Mouse (Mus musculus) liver, embryonic 15.5 days (tissue): ENCODE results near the gene Smc1b. TPM values are rescaled to one million over a fixed set of nuclear protein-coding genes. Genes with fewer than 3 reads are reported as not detected.

Experiments
- ATAC-seq: fragments of 200-750 bp; cut with Nextera tagmentation; 2 replicates; pipeline ENCODE4 v1.8.0; 2017; ENCODE audit warnings: moderate number of reproducible peaks, mild to moderate bottlenecking, moderate library complexity; ENCODE audit not compliant: insufficient read depth
- H3K27ac ChIP-seq: fragments of 300-500 bp; sonication (generic); replicated peaks from 2 replicates; pipeline ENCODE4 v1.5.1; 2015; ENCODE audit warnings: mild to moderate bottlenecking, inconsistent platforms
- H3K27me3 ChIP-seq: fragments of 300-500 bp; sonication (generic); 2 replicates; pipeline ENCODE4 v1.6.1; 2015; ENCODE audit warnings: mild to moderate bottlenecking, inconsistent platforms
- H3K36me3 ChIP-seq: fragments of 300-500 bp; sonication (generic); replicated peaks from 2 replicates; pipeline ENCODE4 v1.6.1; 2015; ENCODE audit warnings: moderate library complexity, mild to moderate bottlenecking, inconsistent platforms
- H3K4me1 ChIP-seq: fragments of 300-500 bp; sonication (generic); replicated peaks from 2 replicates; pipeline ENCODE4 v1.6.1; 2015; ENCODE audit warnings: inconsistent platforms
- H3K4me2 ChIP-seq: fragments of 300-500 bp; sonication (generic); 2 replicates; pipeline ENCODE4 v1.6.1; 2015; ENCODE audit warnings: moderate library complexity, mild to moderate bottlenecking, inconsistent platforms
- H3K4me3 ChIP-seq: fragments of 300-500 bp; sonication (generic); replicated peaks from 2 replicates; pipeline ENCODE4 v1.5.1; 2015; ENCODE audit warnings: mild to moderate bottlenecking, inconsistent platforms
- H3K9ac ChIP-seq: fragments of 300-500 bp; sonication (generic); 2 replicates; pipeline ENCODE4 v1.6.1; 2015; ENCODE audit warnings: moderate library complexity, mild to moderate bottlenecking, inconsistent platforms
- H3K9me3 ChIP-seq: fragments of 300-500 bp; sonication (generic); replicated peaks from 2 replicates; pipeline ENCODE4 v1.6.1; 2016; ENCODE audit warnings: inconsistent platforms
- WGBS: fragments of 180-500 bp; shearing (Covaris S2); methylation state at CpG from one replicate; pipeline ENCODE4 v1.1.7; 2015; ENCODE audit warnings: mixed read lengths; ENCODE audit not compliant: insufficient replicate concordance; 5-methylcytosine and 5-hydroxymethylcytosine counted together
- polyA plus RNA-seq: library from polyadenylated mRNA; unstranded; fragments of >200 nt; fragmentation: Nextera tagmentation; extraction: Ambion mirVana; gene quantifications from 2 replicates; pipeline ENCODE4 v1.2.1, GENCODE M21; 2015

Gene Smc1b
- polyA plus RNA-seq, 1 experiment from 2014 or later: 0.12 TPM

DNA sequence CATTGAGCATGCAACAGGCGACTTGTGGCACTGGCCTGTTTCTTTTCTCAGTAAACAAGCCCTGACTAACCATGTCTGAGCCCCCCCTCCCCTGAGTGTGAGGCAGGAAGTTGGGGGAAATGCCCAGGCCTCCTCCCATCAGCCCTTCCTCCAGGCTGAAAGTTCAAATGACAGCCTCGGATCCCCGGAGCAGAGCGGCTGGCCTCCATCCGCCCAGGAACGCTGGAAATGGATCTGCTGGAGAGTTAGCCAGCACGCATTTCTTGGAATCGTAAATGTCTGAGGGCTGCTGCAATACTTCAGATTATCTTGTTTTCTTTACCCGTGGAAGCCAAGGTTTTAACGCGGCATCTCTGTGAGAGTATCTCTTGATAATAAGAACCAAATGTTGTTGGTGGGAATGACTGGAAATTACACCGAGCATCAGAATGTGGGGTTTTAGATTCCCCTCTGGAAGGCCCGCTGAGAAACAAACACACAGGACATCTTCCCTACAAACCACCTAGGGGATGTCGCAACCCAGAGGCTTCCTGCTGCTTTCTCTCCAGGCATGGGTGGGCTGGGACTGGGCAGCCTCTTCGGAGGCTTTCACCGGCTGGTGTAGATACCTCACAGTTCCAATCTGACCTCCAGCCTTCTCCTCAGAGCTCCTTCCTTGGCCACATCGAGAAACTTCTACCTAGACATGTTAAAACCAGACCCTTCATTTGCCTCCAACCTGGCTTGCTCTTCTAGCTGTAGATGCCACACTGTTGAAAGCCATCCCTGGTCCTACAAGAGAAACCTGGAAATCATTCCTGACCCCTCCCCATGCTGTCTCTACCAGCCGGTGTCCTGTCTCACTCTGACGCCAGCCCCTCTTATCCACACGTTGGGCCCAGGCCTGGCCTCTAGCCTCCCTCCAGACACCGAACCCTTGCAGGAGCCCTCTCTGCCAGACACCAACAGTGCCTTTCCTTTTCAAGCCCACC, 31.2 kb upstream of the Smc1b start:
- Histone ChIP-seq H3K9me3 (no peaks in the 10 kb centered on the region), H3K9ac (no peak overlapping the region), H3K36me3 (no peaks in the 10 kb centered on the region), H3K27me3 (no peaks in the 10 kb centered on the region), H3K4me1 (no peaks in the 10 kb centered on the region), H3K4me3 (no peak overlapping the region), H3K27ac (no peak overlapping the region), H3K4me2 (no peak overlapping the region)
- WGBS: 38% methylated on average over 21 of the region's 21 CpGs
- ATAC-seq: no peak

DNA sequence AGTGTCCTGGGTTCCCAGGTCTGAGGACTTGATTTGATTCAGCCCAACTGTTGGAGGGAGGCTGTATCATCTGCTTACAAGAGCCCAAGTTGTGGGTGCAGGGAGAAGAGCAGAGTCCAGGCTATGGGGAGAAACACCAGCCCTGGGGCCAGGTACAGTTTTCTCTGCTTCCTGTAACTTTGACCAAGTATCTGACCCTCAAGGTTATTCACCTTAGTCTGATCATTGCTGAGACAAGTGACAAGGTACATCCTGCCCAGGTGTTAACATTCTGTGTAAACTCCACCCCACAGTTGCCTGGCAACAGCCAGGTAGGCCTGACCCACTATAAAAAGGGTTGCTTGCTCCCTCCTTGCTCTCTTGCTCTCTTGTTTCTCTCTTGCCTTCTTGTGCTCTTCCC, 29.7 kb upstream of the Smc1b start:
- H3K27me3 ChIP-seq: no peaks in the 10 kb centered on the region
- H3K4me1 ChIP-seq: no peaks in the 10 kb centered on the region
- H3K4me2 ChIP-seq: no peak overlapping the region
- no peaks in the 10 kb centered on the region for H3K36me3 ChIP-seq
- no peak for ATAC-seq
- H3K9ac ChIP-seq: no peak overlapping the region
- H3K4me3 ChIP-seq: no peak overlapping the region
- no peaks in the 10 kb centered on the region for H3K9me3 ChIP-seq
- H3K27ac ChIP-seq: no peak overlapping the region

DNA sequence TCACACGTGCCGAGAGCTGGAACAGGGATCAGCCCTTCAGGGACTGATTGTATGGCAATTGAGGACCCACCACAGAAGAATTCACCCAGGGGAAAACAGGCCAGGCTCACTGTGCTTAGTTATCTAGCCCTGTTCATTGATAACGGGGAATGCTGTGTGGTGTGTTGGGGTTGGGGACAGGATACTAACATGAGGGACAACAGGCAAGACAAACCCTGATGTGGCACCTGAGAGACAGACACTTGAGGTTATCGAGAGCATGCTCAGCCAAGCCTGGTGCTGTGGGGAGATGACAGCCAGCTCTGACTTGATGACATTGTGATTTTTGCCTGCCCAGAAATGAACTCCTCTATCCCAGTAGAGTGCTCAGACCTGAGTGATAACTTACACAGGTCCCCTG, 24.4 kb upstream of the Smc1b start:
- WGBS: 54% methylated on average over 4 of the region's 4 CpGs
- H3K9ac ChIP-seq: no peak overlapping the region

DNA sequence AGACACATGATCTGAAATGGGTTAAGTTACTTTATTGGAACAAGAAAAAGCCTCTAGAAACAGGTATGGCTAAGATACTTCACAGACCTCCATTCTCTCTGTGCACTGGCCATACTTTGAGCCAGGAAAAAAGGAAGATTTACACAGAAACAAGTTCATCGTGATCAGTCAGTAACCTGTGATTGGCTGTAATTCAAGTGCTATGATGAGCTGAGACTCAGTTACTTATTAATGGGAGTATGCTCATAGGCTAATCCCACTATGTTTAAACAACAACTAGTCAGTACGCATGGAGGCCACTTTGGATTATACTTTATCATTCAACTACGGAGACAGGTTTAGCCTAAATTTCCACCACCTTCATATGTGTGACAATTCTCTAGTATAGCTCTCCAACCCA, 22.3 kb upstream of the Smc1b start:
- H3K4me2 ChIP-seq: no peak overlapping the region
- no peaks in the 10 kb centered on the region for H3K9me3 ChIP-seq
- no peak overlapping the region for H3K9ac ChIP-seq
- H3K27ac ChIP-seq: no peak overlapping the region
- no peaks in the 10 kb centered on the region for H3K4me1 ChIP-seq
- no peaks in the 10 kb centered on the region for H3K36me3 ChIP-seq
- no peak for ATAC-seq
- WGBS: 59% methylated on average over 3 of the region's 3 CpGs
- H3K27me3 ChIP-seq: no peaks in the 10 kb centered on the region
- no peak overlapping the region for H3K4me3 ChIP-seq

More for the DNA sequence above, 24.4 kb upstream of the Smc1b start:
- Histone ChIP-seq H3K4me3 (no peak overlapping the region), H3K27me3 (no peaks in the 10 kb centered on the region), H3K4me2 (no peak overlapping the region), H3K27ac (no peak overlapping the region), H3K9me3 (no peaks in the 10 kb centered on the region), H3K36me3 (no peaks in the 10 kb centered on the region), H3K4me1 (no peaks in the 10 kb centered on the region)
- no peak for ATAC-seq

DNA sequence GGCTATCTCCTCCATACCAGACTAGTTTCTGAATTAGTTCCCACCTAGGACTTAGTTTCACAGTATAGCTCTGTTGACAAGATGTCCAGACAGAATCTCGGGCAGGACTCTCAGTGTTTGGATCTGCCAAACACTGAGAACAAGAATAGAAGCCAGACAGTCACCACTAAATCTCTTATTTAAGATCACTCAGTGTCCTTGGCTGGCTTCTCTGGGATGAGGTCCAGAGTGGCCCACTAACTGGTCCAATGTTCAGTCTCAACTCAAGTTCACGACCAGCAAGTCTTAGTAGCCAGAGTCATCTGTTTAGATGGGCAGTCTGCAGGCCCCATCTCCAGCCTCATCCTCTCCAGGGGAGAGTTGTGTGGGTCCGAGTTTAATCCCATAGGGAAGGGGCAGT, 20.8 kb upstream of the Smc1b start:
- Histone ChIP-seq H3K4me2 (no peak overlapping the region), H3K9ac (no peak overlapping the region), H3K4me3 (no peak overlapping the region), H3K27ac (no peak overlapping the region), H3K36me3 (no peaks in the 10 kb centered on the region), H3K27me3 (no peaks in the 10 kb centered on the region), H3K9me3 (no peaks in the 10 kb centered on the region), H3K4me1 (no peaks in the 10 kb centered on the region)
- ATAC-seq: no peak
- 40% methylated on average over 3 of the region's 3 CpGs for WGBS

DNA sequence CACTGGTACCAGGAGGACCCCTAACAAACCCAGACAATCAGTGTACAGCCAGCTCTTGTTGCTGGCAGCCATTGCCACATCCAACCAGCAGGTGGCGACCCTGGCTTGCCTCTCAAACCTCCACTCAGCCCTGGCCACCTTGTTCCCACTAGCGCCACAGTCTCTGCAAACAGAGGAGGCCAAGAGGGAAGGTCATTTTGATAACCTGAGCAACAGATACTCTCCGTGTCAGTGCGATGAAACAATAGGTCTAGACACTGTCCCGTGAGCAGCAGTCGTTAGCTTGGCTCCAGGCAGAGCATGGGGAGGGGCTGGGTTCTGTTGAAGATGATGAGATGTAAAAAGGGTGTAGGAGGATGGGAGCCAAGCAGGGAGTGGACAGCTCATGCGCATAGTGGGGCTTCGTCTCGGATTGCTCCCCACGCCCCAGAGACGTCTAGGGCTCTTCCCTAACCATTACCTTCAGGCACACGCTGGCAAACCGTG, 19.7 kb upstream of the Smc1b start:
- Histone ChIP-seq H3K27ac (no peak overlapping the region), H3K4me1 (no peaks in the 10 kb centered on the region), H3K4me3 (no peak overlapping the region), H3K4me2 (no peak overlapping the region), H3K36me3 (no peaks in the 10 kb centered on the region), H3K27me3 (no peaks in the 10 kb centered on the region), H3K9ac (no peak overlapping the region), H3K9me3 (no peaks in the 10 kb centered on the region)
- 23% methylated on average over 13 of the region's 13 CpGs for WGBS
- ATAC-seq: no peak

DNA sequence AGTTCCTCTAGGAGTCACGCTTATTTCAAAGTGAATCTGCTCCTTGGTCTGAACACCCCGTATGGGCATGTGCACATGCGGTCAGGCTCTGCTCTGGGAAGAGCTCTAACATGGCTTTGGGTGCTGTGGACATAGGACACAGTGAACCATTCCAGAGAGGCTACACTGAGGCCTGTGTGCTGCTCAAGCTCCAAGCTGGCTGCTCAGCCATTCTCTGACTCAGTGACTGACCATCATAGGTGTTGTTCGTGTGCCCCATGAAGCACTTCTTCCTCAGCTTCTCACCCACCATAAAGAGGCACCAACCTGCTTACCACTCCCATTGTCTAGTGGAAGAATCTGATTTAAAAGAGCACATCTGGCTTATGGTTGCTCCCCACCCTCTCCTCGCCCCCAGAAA, 12.5 kb upstream of the Smc1b start:
- Histone ChIP-seq H3K27ac (no peak overlapping the region), H3K9ac (no peak overlapping the region), H3K27me3 (no peaks in the 10 kb centered on the region), H3K9me3 (no peaks in the 10 kb centered on the region), H3K4me3 (no peak overlapping the region), H3K4me1 (no peaks in the 10 kb centered on the region), H3K4me2 (no peak overlapping the region), H3K36me3 (no peaks in the 10 kb centered on the region)
- 71% methylated on average over 5 of the region's 5 CpGs for WGBS
- no peak for ATAC-seq

DNA sequence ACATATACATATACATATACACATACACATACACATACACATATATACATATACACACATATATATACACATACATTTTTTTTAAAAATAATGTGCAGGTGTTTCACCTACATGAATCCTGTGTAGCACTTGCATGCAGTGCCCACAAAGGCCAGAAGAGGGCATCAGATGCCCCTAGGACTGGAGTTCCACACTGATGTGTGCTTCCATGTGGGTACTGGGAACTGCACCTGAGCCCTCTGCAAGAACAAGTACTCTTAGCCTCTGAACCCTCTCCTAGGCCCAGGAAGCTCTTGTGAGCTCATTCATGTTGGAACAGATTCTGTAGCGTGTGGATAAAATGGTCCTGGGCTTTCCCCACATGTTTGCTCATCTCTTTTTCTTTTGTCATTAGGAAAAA, 12.0 kb upstream of the Smc1b start:
- Histone ChIP-seq H3K4me1 (no peaks in the 10 kb centered on the region), H3K27me3 (no peaks in the 10 kb centered on the region), H3K9ac (no peak overlapping the region), H3K4me2 (no peak overlapping the region), H3K4me3 (no peak overlapping the region), H3K27ac (no peak overlapping the region), H3K9me3 (no peaks in the 10 kb centered on the region), H3K36me3 (no peaks in the 10 kb centered on the region)
- WGBS: 79% methylated on average over 1 of the region's 1 CpGs
- no peak for ATAC-seq

DNA sequence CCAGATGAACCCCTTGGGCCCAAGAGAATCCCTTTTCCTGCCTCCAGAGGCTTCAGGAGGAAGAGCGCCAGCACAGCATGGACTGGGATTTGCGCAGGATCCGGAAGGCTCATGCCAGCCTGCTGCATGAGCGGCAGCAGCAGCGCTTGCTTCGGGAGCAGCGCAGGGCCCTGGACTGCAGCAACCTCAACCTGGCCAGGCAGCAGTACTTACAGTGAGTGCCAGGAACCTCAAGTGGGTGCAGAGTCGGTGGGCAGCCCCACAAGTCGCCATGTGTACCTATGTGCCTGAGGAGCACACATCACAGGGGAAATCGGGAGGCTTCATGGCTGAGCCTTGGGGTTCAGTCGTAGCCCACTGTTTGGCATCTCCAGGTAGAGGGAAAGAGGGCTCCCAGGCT, 11.4 kb upstream of the Smc1b start:
- Histone ChIP-seq H3K4me2 (no peak overlapping the region), H3K9me3 (no peaks in the 10 kb centered on the region), H3K4me3 (no peak overlapping the region), H3K36me3 (no peaks in the 10 kb centered on the region), H3K27ac (no peak overlapping the region), H3K9ac (no peak overlapping the region), H3K4me1 (no peaks in the 10 kb centered on the region), H3K27me3 (no peaks in the 10 kb centered on the region)
- no peak for ATAC-seq
- 72% methylated on average over 11 of the region's 11 CpGs for WGBS

DNA sequence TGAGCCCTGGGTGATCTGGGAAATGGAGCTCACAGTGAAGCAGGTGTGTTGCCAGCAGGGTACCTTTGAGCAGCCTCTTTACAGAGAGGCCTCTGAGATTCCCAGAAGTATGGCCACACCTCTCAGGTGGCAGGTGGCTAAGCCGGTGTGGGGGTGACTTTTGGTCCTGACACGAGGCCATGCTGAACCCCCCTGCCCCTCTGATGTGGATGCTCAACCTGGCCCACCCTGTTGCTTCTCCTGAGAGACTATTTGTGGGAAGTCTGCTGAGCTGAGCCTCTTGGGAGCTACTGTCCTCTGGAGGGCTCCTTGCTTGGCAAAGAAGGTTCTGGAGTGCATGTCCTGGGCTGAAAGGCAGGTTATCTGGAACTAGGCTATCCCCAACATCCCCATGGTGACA, 10.7 kb upstream of the Smc1b start:
- Histone ChIP-seq H3K4me1 (no peaks in the 10 kb centered on the region), H3K4me2 (no peak overlapping the region), H3K9me3 (no peaks in the 10 kb centered on the region), H3K27ac (no peak overlapping the region), H3K4me3 (no peak overlapping the region), H3K27me3 (no peaks in the 10 kb centered on the region), H3K36me3 (no peaks in the 10 kb centered on the region), H3K9ac (no peak overlapping the region)
- WGBS: 32% methylated on average over 2 of the region's 2 CpGs
- ATAC-seq: no peak

DNA sequence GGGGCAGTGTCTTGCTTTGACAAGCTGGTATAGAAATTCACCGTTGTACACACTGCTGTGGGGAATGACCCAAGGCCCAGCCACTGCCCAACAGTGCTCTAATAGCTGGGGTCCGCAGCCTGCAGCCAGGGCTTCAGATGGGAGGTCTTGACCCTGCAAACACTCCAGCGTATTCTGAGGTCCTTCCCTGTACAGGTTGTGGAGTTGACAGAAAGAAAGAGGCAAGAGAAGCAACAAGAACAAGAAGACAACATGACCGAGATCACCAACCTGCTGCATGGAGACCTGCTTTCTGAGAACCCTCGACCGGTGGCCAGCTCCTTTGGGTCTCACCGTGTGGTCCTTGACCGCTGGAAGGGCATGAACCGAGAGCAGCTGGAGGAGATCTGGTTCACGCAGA, 9.5 kb upstream of the Smc1b start:
- H3K4me2 ChIP-seq: no peak overlapping the region
- no peak for ATAC-seq
- no peak overlapping the region for H3K4me3 ChIP-seq
- no peaks in the 10 kb centered on the region for H3K4me1 ChIP-seq
- no peak overlapping the region for H3K27ac ChIP-seq
- no peaks in the 10 kb centered on the region for H3K9me3 ChIP-seq
- H3K9ac ChIP-seq: no peak overlapping the region
- no peaks in the 10 kb centered on the region for H3K36me3 ChIP-seq
- 69% methylated on average over 10 of the region's 10 CpGs for WGBS
- H3K27me3 ChIP-seq: no peaks in the 10 kb centered on the region

DNA sequence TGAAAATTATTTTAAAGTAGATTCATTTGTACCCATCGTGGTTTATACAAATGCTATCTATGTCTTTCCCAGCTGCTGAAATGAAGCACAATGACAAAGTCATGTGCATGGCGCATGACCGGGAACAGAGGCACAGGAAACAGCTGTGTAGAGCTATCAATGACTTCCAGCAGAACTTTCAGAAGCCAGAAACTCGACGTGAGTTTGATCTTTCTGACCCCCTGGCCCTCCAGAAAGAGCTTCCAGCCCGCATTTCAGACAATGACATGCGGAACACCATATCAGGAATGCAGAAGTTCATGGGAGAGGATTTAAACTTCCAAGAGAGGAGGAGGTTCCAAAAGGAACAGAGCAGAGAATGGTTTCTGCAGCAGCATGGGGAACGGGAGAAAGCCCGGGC, 3.4 kb upstream of the Smc1b start:
- 0 out of 2 replicates have a peak, but pooled peaks cover 4% of the 10 kb centered on the region for H3K4me1 ChIP-seq
- 15% methylated on average over 9 of the region's 9 CpGs for WGBS
- H3K36me3 ChIP-seq: no peaks in the 10 kb centered on the region
- H3K27ac ChIP-seq: no peak overlapping the region
- peaks cover 15% of the 10 kb centered on the region; the same call in 1 of the 2 replicates for H3K27me3 ChIP-seq
- H3K4me3 ChIP-seq: no peak overlapping the region
- no peak overlapping the region for H3K4me2 ChIP-seq
- no peak overlapping the region for H3K9ac ChIP-seq
- no peak for ATAC-seq
- H3K9me3 ChIP-seq: no peaks in the 10 kb centered on the region
